Mouse (Mus musculus) hindbrain, embryonic 12.5 days (tissue): Measurements from ENCODE around the gene Tmem117. TPM values are rescaled to one million over a fixed set of nuclear protein-coding genes. Genes with fewer than 3 reads are reported as not detected.

Experiments used
- polyA plus RNA-seq: library from polyadenylated mRNA; unstranded; fragments of >200 nt; fragmentation: Nextera tagmentation; extraction: Ambion mirVana; gene quantifications from 2 replicates; pipeline ENCODE4 v1.2.1, GENCODE M21; 2016

Gene Tmem117
- polyA plus RNA-seq, 1 experiment from 2014 or later, result 3.7 TPM

Other genes with a start within 250 kb of the Tmem117 start
- 4.5 and 4.6 TPM in 2 replicates for gene Adamts20, start 163.8 kb upstream of the Tmem117 start, polyA plus RNA-seq
- 8.1 and 8.5 TPM in 2 replicates for gene Pus7l, start 85.7 kb upstream of the Tmem117 start, polyA plus RNA-seq
- 3.8 and 3.9 TPM in 2 replicates for gene Irak4, start 85.6 kb upstream of the Tmem117 start, polyA plus RNA-seq
- 90.7 and 98.0 TPM in 2 replicates for gene Twf1, start 39.3 kb upstream of the Tmem117 start, polyA plus RNA-seq